Mouse (Mus musculus) macrophage (primary cell): ENCODE data around the gene Cd79b. TPM values are rescaled to one million over a fixed set of nuclear protein-coding genes. Genes with fewer than 3 reads are reported as not detected.

Experiments
- polyA plus RNA-seq: library from polyadenylated mRNA; stranded (reverse); fragments of 250-400 nt; gene quantifications from 3 replicates; pipeline ENCODE4 v1.2.4, GENCODE M21; 2018; ENCODE audit warnings: inconsistent platforms

Gene Cd79b
- polyA plus RNA-seq, 1 experiment from 2014 or later, result 4.4 TPM

Other genes with a start within 250 kb of the Cd79b start
- gene Taco1, start 248.7 kb downstream of the Cd79b start, polyA plus RNA-seq, result 9.9 to 15.0 TPM (median 13.6 TPM) in 3 replicates
- gene Map3k3, start 230.1 kb downstream of the Cd79b start, polyA plus RNA-seq, result 47.7 to 51.9 TPM (median 49.8 TPM) in 3 replicates
- not detected in 3 replicates for gene Gm10840, start 153.9 kb downstream of the Cd79b start, polyA plus RNA-seq
- gene Limd2, start 153.9 kb downstream of the Cd79b start, polyA plus RNA-seq, result 74.9 to 122 TPM (median 80.3 TPM) in 3 replicates
- 14.5 to 19.3 TPM (median 18.7 TPM) in 3 replicates for gene Strada, start 112.6 kb downstream of the Cd79b start, polyA plus RNA-seq
- gene Ccdc47, start 98.4 kb downstream of the Cd79b start, polyA plus RNA-seq, result 46.7 to 77.0 TPM (median 51.2 TPM) in 3 replicates
- 37.1 to 61.7 TPM (median 46.9 TPM) in 3 replicates for gene Ddx42, start 97.8 kb downstream of the Cd79b start, polyA plus RNA-seq
- 20.8 to 53.8 TPM (median 38.8 TPM) in 3 replicates for gene Ftsj3, start 58.7 kb downstream of the Cd79b start, polyA plus RNA-seq
- gene Psmc5, start 58.6 kb downstream of the Cd79b start, polyA plus RNA-seq, result 96.6 to 162 TPM (median 102 TPM) in 3 replicates
- gene Smarcd2, start 41.8 kb downstream of the Cd79b start, polyA plus RNA-seq, result 54.1 to 59.1 TPM (median 55.6 TPM) in 3 replicates
- 0.10 to 0.28 TPM (median 0.15 TPM) in 3 replicates for gene Tcam1, start 38.1 kb downstream of the Cd79b start, polyA plus RNA-seq
- gene Gh, start 12.9 kb downstream of the Cd79b start, polyA plus RNA-seq, result not detected in 3 replicates
- 0.03 TPM in 1 of 3 replicates, not detected in the others for gene Scn4a, start 38.5 kb upstream of the Cd79b start, polyA plus RNA-seq
- gene Prr29, start 50.7 kb upstream of the Cd79b start, polyA plus RNA-seq, result not detected in 3 replicates
- gene Icam2, start 73.3 kb upstream of the Cd79b start, polyA plus RNA-seq, result 4.3 to 7.9 TPM (median 7.0 TPM) in 3 replicates
- gene Ern1, start 173.1 kb upstream of the Cd79b start, polyA plus RNA-seq, result 17.0 to 28.6 TPM (median 18.0 TPM) in 3 replicates